Mouse (Mus musculus) inflammation-experienced regulatory T-cells, adult 16 weeks (primary cell): ENCODE measurements around the gene Utp14b. TPM values are rescaled to one million over a fixed set of nuclear protein-coding genes. Genes with fewer than 3 reads are reported as not detected.

Experiments
- polyA plus RNA-seq: library from polyadenylated mRNA; unstranded; fragments of 100-300 nt; shearing (Covaris generic); gene quantifications from one replicate; pipeline ENCODE4 v1.2.1, GENCODE M21; 2017

Utp14b gene
- 0.51 TPM for polyA plus RNA-seq

DNA sequence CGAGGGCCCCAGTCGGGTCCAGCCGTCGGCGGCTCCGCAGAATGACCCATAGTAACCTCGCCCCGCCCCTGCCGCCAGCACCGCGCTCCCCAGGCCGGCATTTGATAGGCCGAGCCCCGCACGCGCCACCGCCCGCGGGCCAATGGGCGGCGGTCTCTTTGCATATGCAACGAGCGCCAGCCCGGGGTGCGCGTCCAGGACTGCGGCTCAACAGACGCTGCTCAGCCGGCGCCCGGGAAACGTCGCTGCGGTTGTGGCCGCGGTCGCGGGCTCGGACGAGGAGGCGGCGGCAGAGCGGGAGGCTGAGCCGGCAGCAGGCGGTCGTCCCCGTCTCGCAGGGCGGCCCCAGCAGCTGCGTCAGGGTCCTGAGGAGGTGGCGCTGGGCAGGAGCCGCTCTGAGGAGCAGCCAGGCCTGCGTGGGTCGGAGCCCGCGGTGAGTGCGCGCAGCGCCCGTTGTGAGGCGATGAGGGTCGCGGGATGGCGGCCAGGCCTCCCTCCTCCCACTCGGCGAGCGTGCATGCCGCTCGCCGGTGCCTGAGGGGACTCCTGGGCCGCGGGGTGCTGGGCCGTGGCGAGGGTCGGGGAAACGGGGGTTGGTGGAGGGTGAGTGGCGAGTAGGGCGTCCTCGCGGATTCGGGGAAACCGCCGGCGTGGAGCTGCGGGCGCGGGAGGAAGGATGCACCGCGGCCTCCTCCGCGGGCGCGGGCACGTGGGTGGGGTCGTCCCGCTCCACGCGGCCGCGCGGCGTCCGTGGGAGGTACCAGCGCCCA is at the start of gene Utp14b, which contains the start of gene Acsl3:
Utp14b (plus strand) TSS at position 368 of the 770 bp plus-strand sequence.
Acsl3 (plus strand) TSS at position 155 of the 770 bp plus-strand sequence.

Other genes starting within 250 kb of the Utp14b start
- gene Farsb, start 169.1 kb upstream of the Utp14b start, polyA plus RNA-seq: 110 TPM
- gene Mogat1, start 147.0 kb upstream of the Utp14b start, polyA plus RNA-seq: 0.79 TPM
- gene BC035947, start 145.9 kb upstream of the Utp14b start, polyA plus RNA-seq: not detected
- 4.3 TPM for gene Acsl3, start 213 bp upstream of the Utp14b start, polyA plus RNA-seq
- gene Kcne4, start 158.7 kb downstream of the Utp14b start, polyA plus RNA-seq: not detected